Mouse (Mus musculus) midbrain, postnatal 0 days (tissue): ENCODE measurements at regions not wholly inside any gene's neighbourhood (a gene's known extent, or its start where the extent isn't known, plus 50 kb on each side); places are given as distances from the start of the nearest gene placed in this dataset.

Experiments
- ATAC-seq: fragments of 200-750 bp; cut with Nextera tagmentation; 2 replicates; pipeline ENCODE4 v1.8.0; 2017; ENCODE audit warnings: moderate number of reproducible peaks, mild to moderate bottlenecking, moderate TSS enrichment, moderate library complexity; ENCODE audit not compliant: low FRiP score
- DNase-seq: peaks from one replicate; pipeline ENCODE4 v3.0.0-alpha.2; 2015; ENCODE audit warnings: low spot score
- H3K27ac ChIP-seq: fragments of 300-500 bp; sonication (generic); 2 replicates; pipeline ENCODE4 v1.5.1; 2014; ENCODE audit warnings: low read depth, mild to moderate bottlenecking, low read length, mixed read lengths
- H3K27me3 ChIP-seq: fragments of 300-500 bp; sonication (generic); 2 replicates; pipeline ENCODE4 v1.6.1; 2014; ENCODE audit warnings: low read length, control low read depth, mixed read lengths; ENCODE audit not compliant: insufficient read depth
- H3K36me3 ChIP-seq: fragments of 300-500 bp; sonication (generic); 2 replicates; pipeline ENCODE4 v1.6.1; 2014; ENCODE audit warnings: low read length, control low read depth, mixed read lengths; ENCODE audit not compliant: insufficient read depth
- H3K4me1 ChIP-seq: fragments of 300-500 bp; sonication (generic); 2 replicates; pipeline ENCODE4 v1.6.1; 2014; ENCODE audit warnings: mild to moderate bottlenecking, control low read depth, antibody characterized with exemption, low read length, mixed read lengths; ENCODE audit not compliant: insufficient read depth
- H3K4me2 ChIP-seq: fragments of 300-500 bp; sonication (generic); 2 replicates; pipeline ENCODE4 v1.6.1; 2014; ENCODE audit warnings: low read depth, mild to moderate bottlenecking, low read length, mixed read lengths; ENCODE audit not compliant: poor library complexity, severe bottlenecking
- H3K4me3 ChIP-seq: fragments of 300-500 bp; sonication (generic); 2 replicates; pipeline ENCODE4 v1.5.1; 2014; ENCODE audit warnings: low read depth, mild to moderate bottlenecking, low read length, moderate library complexity
- H3K9ac ChIP-seq: fragments of 300-500 bp; sonication (generic); replicated peaks from 2 replicates; pipeline ENCODE4 v1.6.1; 2014; ENCODE audit warnings: mild to moderate bottlenecking, low read length, moderate library complexity, mixed read lengths; ENCODE audit not compliant: poor library complexity, severe bottlenecking
- H3K9me3 ChIP-seq: fragments of 300-500 bp; sonication (generic); 2 replicates; pipeline ENCODE4 v1.6.1; 2016; ENCODE audit warnings: low read length, control low read depth
- CTCF ChIP-seq: IDR thresholded peaks from 2 replicates; pipeline ENCODE4 v1.5.1; 2016; ENCODE audit warnings: antibody characterized with exemption, mild to moderate bottlenecking
- WGBS: fragments of 180-500 bp; shearing (Covaris S2); extraction: QIAGEN DNeasy Blood & Tissue Kit; methylation state at CpG from one replicate; pipeline ENCODE4 v1.1.7; 2014; 5-methylcytosine and 5-hydroxymethylcytosine counted together

DNA sequence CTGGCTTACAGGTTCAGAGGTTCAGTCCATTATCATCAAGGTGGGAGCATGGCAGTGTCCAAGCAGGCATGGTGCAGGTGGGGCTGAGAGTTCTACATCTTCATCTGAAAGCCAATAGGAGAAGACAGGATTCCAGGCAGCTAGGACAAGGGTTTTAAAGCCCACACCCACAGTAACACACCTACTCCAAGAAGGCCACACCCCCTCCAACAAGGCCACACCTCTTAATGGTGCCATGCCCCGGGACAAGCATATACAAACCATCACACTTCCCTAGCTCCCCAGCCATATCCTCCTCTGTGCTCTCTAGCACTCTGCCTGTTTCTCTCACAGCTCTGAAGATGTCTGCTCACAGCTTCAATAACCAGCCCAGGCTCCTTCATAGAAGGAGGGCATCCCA is 61.8 kb upstream of the Ywhaq start:
- no peak overlapping the region for H3K27ac ChIP-seq
- WGBS: 57% methylated on average over 1 of the region's 1 CpGs
- no peak for ATAC-seq
- H3K4me1 ChIP-seq: no peaks in the 10 kb centered on the region
- H3K4me2 ChIP-seq: no peak overlapping the region
- no peak for TF ChIP-seq CTCF
- no peak overlapping the region for H3K9ac ChIP-seq
- no peak overlapping the region for H3K4me3 ChIP-seq
- H3K9me3 ChIP-seq: no peaks in the 10 kb centered on the region
- H3K27me3 ChIP-seq: no peaks in the 10 kb centered on the region
- no peaks in the 10 kb centered on the region for H3K36me3 ChIP-seq
- no peak for DNase-seq

DNA sequence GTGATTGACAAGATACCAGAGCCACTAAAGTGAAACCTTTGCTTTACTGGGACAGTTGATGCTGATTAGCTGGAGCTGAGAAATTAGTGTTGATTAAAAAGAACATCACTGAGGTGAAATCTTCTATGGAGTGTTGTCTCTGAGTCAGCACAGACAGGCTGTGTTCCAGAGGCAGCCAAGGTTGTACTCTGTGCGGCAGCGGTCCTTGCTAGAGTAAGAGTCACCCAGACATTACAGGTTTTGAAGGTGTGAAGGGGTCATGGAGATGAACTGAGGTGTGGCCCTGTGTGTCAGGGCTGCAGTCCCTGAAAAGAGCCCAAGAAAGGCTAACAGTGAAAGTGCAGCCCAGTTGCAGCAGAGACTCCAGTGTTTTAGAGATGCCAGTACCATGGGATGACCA is 59.1 kb upstream of the Ywhaq start:
- no peaks in the 10 kb centered on the region for H3K9me3 ChIP-seq
- TF ChIP-seq CTCF: no peak
- WGBS: 94% methylated on average over 2 of the region's 2 CpGs
- no peak overlapping the region for H3K4me2 ChIP-seq
- DNase-seq (no peak), ATAC-seq (no peak)
- H3K27me3 ChIP-seq: no peaks in the 10 kb centered on the region
- H3K27ac ChIP-seq: no peak overlapping the region
- H3K9ac ChIP-seq: no peak overlapping the region
- H3K4me3 ChIP-seq: no peak overlapping the region
- H3K36me3 ChIP-seq: no peaks in the 10 kb centered on the region
- H3K4me1 ChIP-seq: no peaks in the 10 kb centered on the region

DNA sequence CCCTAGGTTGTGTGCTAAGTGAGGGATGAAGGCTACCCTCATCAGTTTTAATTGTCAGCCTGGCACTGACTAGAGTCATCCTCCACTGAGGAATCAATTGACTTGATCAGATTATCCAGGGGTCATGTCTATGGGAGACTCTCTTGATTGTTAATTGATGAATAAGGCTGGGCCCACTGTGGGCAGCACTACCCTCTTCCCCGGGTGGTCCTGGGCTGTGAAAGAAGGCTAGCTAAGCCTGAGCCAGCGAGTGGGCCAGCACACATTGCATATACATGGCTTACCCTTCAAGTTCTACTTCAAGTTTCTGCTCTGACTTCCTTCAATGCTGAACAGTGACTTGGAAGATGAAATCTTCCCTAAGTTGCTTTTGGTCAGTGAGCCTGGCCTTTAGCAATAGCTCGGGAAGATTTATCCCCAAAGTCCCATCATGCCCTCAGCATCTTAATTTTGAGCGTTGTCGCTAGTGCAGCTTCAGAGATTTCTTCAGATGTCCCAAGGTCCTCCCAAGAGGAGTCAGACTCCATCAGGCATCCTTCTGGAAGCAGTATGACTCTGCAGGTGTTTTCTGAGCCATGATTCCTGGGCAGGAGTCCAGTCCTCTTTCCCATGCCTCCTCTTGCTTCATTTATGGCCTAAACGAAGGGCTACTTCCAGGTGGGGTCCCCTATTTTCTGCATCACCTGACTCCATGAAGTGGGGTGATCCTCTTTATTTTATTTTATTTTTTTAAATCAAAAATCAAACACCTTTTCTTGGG is 55.7 kb upstream of the Ywhaq start:
- H3K4me1 ChIP-seq: no peaks in the 10 kb centered on the region
- H3K4me2 ChIP-seq: no peak overlapping the region
- H3K27me3 ChIP-seq: no peaks in the 10 kb centered on the region
- no peak for TF ChIP-seq CTCF
- H3K9ac ChIP-seq: no peak overlapping the region
- no peak overlapping the region for H3K27ac ChIP-seq
- H3K36me3 ChIP-seq: no peaks in the 10 kb centered on the region
- no peak for DNase-seq
- 85% methylated on average over 6 of the region's 6 CpGs for WGBS
- ATAC-seq: no peak
- H3K4me3 ChIP-seq: no peak overlapping the region
- no peaks in the 10 kb centered on the region for H3K9me3 ChIP-seq

DNA sequence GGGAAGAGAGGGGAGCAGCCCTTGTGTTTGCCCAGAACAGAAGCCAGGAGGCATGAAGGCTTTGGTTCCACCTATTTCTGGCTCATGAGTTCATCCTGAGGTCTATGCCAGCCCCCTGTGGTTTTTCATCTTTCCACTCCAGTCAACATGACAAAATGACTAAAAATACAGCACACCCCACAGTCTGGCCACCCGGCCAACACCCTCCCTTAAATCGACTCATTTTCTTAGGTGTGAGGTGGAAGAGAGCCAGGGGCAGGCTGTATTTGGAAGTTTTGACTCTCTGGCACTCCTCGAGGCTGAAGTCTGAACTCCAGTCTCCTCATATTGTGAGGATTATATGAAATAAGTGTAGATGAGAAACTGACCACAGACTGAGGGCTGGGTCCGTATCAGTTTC is 55.0 kb upstream of the Ywhaq start:
- 62% methylated on average over 4 of the region's 4 CpGs for WGBS

DNA sequence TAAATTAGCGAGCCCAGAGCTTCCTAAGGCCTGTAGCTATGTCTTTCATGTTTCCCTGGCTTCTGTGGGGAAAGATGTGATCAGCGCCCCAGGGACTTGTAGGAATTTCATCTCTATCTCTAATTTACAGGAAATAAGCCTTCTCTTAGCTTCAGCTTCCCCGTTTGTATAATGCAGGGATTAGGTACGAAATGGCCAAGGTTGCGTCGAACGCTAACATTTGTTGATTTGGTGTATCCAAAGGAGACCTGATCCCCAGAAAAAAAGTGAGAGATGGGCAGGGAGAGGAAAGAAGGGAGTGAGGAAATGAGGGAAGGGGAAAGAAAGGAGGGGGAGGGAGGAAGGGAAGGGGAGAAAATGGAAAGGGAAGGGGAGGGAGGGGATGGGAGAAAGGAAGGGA is 54.5 kb upstream of the Ywhaq start:
- Histone ChIP-seq H3K36me3 (no peaks in the 10 kb centered on the region), H3K9ac (no peak overlapping the region), H3K4me3 (no peak overlapping the region), H3K27ac (no peak overlapping the region), H3K4me2 (no peak overlapping the region), H3K27me3 (no peaks in the 10 kb centered on the region), H3K4me1 (no peaks in the 10 kb centered on the region), H3K9me3 (no peaks in the 10 kb centered on the region)
- TF ChIP-seq CTCF: no peak
- DNase-seq (no peak), ATAC-seq (no peak)
- WGBS: 76% methylated on average over 7 of the region's 7 CpGs

More for the DNA sequence above, 55.0 kb upstream of the Ywhaq start:
- Histone ChIP-seq H3K4me2 (no peak overlapping the region), H3K4me1 (no peaks in the 10 kb centered on the region), H3K9me3 (no peaks in the 10 kb centered on the region), H3K27me3 (no peaks in the 10 kb centered on the region), H3K9ac (no peak overlapping the region), H3K27ac (no peak overlapping the region), H3K4me3 (no peak overlapping the region), H3K36me3 (no peaks in the 10 kb centered on the region)
- DNase-seq: peak; percentile 81
- TF ChIP-seq CTCF: peak; percentile 37
- ATAC-seq: no peak

DNA sequence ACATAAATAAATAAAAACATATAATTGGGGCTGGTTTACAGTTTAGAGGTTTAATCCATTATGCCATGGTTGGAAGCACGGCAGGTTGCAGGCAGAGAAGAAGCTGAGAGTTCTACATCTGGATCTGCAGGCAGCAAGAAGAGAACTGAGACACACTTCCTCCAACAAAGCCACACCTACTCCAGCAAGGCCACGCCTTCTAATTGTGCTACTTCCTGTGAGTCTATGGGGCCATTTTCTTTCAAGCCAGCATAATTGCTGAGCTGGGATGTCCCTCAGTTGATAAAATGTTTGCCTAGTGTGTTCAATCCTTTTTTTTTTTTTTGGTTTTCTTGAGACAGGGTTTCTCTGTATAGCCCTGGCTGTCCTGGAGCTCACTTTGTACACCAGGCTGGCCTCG is 52.8 kb upstream of the Ywhaq start:
- H3K4me1 ChIP-seq: no peaks in the 10 kb centered on the region
- no peak overlapping the region for H3K4me2 ChIP-seq
- no peaks in the 10 kb centered on the region for H3K36me3 ChIP-seq
- no peak overlapping the region for H3K27ac ChIP-seq
- H3K27me3 ChIP-seq: no peaks in the 10 kb centered on the region
- DNase-seq: no peak
- no peak overlapping the region for H3K4me3 ChIP-seq
- 96% methylated on average over 3 of the region's 3 CpGs for WGBS
- no peaks in the 10 kb centered on the region for H3K9me3 ChIP-seq
- TF ChIP-seq CTCF: no peak
- ATAC-seq: no peak
- no peak overlapping the region for H3K9ac ChIP-seq
